Mouse (Mus musculus) embryo, embryonic 11 days (tissue): ENCODE measurements around the gene Olfr1359.

Experiments used
- DNase-seq: peaks from one replicate; pipeline ENCODE4 v3.0.0-alpha.2; 2015

The Olfr1359 gene

DNA sequence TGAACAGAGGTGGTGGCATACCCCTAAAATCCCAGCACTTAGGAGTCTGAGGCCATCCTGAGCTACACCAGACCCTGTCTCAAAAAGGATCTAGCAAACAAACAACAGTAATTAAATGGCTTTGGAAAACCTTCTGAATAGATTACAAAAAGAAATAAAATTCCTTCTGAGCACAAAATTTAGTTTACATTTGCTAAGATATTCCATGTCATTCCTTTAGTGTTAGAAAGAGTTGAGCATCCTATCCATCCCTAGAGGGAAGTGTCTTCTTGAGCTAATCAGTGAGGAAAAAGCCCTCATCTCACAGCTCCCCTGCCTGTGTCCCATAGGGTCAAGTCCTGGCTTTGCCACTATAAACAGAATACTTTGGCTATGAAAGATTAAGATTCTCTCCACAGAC lies at the start of gene Olfr1359:
TSS of gene Olfr1359 (plus strand) at position 301 of the 400 bp plus-strand sequence.
- DNase-seq, result no peak

DNA sequence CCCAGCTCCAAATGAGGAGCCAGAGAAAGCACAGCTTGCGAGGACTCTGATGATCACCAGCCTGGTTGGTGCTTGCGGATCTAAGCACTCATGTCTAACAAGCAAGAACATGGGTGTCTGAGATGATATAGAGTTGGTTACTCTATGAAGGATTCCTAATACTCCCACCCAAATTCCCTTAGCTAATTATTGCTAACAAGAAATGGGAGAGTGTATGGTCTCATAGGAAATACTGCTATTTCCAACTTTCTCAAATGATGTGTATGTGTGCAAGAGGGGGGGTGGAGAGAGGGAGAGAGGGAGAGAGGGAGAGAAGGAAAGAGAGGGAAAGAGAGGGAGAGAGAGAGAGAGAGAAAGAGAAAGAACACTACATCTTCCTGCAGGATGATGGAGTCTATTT lies 34.6 kb upstream of the Olfr1359 start, which contains the start of gene Olfr1361:
TSS of gene Olfr1361 (minus strand) at position 101 of the 400 bp plus-strand sequence.
- DNase-seq, result no peak

DNA sequence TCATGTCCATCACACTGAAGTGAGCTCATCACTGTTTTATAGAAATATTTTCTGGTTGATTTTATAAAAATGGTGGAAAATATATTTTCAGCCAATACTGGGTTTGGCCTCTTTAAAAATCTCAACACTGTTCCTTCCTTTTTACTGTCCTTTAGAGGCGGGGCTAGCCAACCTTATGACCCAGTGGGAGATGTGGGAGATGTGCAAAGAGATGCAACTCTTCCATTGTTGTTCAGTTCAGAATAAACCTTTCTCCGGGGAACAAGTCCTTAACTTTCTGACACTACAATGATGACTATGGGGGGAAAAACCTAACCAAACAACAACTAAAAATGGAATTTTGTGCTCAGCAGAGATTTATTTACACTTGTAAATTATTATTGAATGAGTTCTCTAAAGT lies 20.6 kb upstream of the Olfr1359 start, which contains the start of gene Olfr1360:
TSS of gene Olfr1360 (minus strand) at position 101 of the 400 bp plus-strand sequence.
- no peak for DNase-seq

DNA sequence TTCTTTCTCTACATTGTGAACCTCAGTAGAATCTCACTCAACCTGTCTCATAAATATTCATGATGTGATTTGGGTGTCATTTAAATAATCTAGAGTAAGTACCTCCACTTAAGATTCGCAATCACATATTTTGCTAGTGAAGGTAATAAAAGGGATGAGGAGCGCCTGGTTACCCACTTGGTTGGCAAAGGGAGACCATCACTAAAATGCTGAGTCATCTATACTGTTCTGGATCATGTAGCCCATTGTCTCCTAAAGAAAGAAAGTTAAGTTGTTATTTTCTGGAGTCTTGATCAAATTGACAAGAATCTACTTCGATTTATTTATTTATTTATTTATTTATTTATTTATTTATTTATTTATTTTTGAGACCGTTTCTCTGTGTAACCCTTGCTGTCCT lies 8.8 kb downstream of the Olfr1359 start:
- no peak for DNase-seq

DNA sequence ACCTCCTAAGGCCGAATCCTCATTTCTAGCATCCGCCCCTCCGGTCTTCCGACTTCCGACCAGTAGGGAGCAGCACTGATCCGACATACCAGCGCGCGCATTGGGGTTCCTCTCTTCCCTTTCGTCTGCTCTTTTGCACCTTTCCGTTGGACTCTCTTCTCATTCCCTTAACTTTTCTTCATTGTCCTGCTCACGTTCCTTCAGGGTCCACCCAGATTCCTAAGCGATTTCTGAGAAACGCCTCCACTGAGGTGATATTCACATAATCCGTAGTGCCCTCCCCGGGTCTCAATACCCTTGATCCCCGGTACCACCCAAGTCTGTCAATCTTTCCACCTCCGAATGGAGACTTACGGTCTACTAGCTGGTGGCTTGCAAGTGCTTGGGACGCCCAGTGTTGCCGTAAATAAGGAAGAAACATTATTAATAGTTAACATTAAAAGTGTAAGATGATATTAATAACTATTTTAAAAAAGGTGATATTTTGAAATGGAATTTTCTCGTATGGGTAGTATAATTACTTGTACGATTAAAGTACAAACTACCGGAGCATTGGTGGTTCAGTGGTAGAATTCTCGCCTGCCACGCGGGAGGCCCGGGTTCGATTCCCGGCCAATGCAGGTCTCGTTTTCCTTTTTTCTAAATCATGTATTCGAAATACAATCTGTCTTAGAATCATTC lies 12.3 kb downstream of the Olfr1359 start:
- DNase-seq, result peak; percentile 91

DNA sequence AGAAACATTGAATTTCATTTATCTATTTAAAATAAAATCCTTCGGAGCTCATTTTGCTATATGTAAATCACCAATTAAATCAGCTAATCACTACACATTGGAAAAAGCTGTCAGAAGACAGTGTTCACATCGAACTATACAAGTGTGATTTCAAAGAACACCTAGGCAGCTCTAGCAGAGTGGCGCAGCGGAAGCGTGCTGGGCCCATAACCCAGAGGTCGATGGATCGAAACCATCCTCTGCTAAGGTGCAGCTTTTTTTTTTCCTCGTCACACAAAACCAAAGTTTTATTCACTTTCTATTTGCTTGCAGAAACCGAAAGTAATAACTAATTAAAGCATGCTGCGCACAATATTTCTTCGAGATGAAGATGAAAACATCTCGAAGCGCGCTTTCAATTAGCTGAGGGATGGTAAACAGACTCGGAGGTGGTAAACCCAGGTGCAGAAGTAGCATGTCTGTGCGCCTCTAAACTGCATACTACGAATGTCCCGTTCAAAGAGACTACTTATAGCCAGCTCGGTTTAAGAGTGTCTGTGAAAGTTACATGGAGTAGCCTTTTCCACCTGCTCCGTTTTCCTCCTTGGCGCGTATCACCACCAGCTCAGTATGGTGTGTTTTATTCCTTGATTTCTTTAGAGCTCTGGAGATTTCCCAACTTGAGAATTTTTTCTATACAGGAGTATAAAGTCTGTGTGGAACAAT lies 13.1 kb downstream of the Olfr1359 start:
- DNase-seq, result peak; percentile 81

DNA sequence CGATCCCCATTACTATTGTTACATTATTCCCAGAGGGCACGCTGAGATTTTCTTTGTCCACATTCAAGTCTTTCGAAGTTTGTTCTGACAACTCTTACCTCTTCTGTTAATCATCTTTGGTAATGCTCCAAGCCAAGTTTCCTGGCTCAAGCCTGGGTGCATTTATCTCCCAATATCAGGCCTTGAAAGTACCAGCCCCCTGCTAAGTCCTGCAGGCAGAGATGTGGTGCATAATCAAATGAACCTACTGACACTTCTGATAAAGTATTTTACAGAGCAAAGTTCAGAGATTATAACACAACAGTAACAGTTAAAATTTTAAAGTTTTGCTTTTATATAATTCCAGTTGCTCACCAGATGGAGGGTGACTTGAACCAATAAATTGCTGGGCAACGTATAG lies 13.8 kb downstream of the Olfr1359 start:
- DNase-seq, result no peak

DNA sequence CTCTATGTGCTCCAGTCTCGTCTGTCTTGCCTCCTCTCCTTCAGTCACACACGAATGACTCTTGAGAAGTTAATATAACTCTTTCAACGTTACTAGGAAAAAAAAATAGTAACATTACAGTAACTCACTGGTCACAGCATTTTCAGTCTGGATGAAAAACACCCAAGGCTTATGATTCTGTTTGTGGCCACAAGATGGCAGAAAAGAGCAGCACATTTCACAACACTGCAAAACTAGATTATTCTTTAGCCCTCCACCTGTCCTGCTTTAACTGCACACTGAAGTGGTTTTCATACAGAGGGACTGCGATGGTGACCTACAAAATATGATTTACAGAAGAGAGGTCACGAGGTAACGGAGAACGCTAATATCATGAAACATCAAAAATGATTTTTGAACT lies 16.8 kb downstream of the Olfr1359 start:
- peak; percentile 75 for DNase-seq

DNA sequence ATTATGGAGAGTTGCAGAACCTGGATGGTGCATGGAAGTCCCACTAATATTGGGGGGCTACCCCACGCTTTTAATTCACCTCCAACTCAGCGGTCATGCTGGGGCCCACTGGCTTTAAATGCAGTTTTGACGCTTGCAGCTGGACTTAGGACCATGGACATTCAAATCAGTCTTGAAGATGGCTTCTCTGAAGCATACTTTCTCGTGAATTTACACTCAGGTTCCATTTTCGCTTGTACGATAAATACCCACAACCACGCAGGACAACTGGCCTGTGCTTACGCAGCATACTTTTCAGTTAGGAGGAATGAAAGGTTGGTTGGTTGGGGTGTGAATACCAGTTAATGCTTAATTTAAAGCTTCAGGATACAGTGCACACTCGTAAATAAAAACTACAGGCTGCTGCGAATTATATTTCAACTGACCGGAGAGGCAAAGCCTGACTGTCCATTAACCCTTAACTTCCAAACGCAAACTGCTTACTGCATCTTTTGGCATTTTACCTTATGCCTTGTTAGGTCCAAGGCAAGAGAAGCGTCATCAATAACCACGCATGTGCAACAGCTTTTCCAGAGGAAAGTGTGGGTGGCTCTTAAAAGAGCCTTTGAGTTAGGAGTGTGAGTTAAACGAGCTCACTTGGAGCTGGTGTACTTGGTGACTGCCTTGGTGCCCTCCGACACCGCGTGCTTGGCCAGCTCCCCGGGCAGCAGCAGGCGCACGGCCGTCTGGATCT lies 17.4 kb downstream of the Olfr1359 start:
- DNase-seq, result peak; percentile 56

DNA sequence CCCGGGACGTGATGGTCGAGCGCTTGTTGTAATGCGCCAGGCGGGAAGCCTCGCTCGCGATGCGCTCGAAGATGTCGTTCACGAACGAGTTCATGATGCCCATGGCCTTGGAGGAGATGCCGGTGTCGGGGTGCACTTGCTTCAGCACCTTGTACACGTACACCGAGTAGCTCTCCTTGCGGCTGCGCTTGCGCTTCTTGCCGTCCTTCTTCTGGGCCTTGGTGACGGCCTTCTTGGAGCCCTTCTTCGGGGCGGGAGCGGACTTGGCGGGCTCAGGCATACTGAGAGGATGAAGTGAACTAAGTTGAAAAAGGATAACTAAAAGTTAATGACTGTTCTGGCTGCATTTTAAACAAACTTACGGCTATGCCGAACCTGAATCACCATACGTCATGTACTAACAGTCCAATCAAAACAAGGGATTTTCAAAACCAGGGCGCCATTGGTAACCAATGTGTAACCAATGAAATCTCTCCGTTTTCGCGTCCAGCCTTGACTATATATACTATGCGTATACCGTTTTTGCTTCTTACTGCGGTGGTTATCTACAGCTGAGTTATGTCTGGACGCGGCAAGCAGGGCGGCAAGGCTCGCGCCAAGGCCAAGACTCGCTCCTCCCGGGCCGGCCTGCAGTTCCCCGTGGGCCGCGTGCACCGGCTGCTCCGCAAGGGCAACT lies 18.1 kb downstream of the Olfr1359 start, which contains the start of the genes Hist1h2bl and Hist1h2ai:
TSS of gene Hist1h2bl (minus strand) at position 280 of the 676 bp plus-strand sequence.
TSS of gene Hist1h2ai (plus strand) at position 559 of the 676 bp plus-strand sequence.
- DNase-seq, result peak; percentile 95

DNA sequence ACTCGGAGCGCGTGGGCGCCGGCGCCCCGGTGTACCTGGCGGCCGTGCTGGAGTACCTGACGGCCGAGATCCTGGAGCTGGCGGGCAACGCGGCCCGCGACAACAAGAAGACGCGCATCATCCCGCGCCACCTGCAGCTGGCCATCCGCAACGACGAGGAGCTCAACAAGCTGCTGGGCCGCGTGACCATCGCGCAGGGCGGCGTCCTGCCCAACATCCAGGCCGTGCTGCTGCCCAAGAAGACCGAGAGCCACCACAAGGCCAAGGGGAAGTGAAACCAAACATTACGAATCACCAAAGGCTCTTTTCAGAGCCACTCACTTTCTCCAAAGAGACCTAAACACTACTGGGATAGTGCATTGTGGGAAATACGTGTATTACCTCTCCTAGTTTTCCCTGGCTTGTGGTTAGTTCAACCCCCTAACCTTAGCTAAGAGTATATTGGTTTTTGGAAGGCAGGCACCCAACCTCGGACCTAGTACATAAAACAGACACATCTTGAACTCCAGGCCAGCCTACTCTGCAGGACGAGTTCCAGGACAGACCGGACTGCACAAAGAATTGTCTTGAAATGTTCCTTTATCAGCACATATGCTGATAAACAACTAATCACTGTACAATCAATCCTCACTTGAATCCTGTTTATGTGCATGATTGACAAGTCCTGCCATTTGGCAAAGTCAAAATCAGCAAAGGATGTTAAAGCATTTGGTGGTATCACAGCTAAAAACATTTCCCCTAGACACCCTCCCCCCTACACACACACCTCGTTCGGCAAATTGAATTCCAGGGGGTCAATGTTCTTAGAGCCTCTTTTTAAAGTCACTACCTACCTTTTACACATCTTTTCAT lies 18.9 kb downstream of the Olfr1359 start:
- DNase-seq, result peak; percentile 74

DNA sequence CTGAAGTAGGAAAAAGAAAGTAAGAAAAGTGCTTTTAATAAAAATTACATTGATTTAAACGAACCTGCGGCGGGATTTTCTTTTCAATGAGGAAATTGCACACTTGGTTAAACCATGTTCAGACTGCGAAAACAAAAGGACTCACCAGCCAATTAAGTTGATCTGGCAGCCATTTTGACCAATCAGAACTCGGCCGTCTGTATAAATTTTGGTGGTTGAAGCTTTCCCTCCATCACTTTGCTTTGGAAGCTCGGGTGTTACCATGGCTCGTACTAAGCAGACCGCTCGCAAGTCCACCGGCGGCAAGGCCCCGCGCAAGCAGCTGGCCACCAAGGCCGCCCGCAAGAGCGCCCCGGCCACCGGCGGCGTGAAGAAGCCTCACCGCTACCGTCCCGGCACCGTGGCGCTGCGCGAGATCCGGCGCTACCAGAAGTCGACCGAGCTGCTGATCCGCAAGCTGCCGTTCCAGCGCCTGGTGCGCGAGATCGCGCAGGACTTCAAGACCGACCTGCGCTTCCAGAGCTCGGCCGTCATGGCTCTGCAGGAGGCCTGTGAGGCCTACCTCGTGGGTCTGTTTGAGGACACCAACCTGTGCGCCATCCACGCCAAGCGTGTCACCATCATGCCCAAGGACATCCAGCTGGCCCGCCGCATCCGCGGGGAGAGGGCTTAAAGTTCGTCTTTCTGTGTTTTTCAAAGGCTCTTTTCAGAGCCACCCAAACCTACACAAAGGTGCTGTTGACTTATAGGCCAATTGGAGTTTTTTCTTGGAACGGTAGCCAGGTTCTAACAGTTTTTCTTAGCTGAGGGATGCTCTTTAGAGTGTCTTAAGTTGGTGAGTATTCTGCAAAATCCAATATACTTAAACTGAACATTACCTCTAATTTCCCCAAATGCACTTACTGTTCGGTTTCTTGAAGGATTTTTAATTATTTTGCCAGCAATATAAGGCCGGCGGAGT lies 19.8 kb downstream of the Olfr1359 start, which contains the start of gene Hist1h3h:
TSS of gene Hist1h3h (plus strand) at position 263 of the 961 bp plus-strand sequence.
- DNase-seq, result peak; percentile 93

DNA sequence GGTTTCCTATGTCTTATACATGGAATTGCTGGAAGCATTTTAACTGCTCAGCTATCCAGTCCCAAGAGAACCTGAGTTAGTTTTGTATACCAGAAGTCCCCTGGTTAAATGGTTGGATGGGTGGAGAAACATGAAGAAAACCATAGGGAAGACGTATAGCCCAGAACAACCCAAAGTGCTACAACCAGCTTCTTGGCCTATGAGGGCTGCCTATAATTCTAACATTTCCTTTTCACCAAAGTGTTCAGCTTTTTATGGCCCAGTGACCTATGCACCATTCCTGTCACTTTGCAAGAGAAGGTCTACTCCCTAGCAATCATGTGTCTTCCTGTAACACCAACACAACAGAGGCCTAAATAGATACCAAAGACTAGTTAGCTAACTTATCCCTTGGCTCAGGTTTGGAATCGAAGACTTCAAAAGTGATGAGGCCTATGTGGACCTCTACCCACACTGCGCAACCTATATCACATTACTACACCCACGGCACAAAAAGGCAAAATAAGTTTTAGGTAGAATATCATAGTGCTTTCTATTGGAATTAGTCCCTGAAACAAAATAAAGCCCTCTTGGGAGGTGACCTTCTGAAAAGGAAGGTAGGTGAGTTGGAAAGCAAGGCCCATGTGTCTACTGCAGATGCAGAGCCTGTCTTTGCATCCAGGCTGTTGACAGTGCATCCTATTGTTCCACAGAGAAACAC lies 20.6 kb downstream of the Olfr1359 start:
- DNase-seq, result peak; percentile 54

DNA sequence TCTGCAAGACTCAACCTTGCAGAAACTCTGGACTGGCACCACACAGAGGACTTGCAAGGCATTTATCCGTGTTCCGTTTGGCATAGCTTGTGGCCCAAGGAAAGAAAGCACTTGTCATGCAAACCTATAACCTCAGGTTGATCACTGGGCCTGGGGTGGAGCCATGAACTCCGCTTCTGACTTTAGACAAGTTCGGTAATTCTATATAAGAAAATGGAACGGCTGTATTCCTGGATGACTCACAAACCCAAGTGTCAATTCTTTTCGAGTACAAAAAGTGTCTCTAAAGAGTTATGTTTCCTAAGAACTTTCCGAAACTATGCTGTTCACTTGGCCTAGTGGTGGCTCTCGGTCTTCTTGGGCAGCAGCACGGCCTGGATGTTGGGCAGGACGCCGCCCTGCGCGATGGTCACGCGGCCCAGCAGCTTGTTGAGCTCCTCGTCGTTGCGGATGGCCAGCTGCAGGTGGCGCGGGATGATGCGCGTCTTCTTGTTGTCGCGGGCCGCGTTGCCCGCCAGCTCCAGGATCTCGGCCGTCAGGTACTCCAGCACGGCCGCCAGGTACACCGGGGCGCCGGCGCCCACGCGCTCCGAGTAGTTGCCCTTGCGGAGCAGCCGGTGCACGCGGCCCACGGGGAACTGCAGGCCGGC lies 23.3 kb downstream of the Olfr1359 start:
- DNase-seq, result peak; percentile 47

DNA sequence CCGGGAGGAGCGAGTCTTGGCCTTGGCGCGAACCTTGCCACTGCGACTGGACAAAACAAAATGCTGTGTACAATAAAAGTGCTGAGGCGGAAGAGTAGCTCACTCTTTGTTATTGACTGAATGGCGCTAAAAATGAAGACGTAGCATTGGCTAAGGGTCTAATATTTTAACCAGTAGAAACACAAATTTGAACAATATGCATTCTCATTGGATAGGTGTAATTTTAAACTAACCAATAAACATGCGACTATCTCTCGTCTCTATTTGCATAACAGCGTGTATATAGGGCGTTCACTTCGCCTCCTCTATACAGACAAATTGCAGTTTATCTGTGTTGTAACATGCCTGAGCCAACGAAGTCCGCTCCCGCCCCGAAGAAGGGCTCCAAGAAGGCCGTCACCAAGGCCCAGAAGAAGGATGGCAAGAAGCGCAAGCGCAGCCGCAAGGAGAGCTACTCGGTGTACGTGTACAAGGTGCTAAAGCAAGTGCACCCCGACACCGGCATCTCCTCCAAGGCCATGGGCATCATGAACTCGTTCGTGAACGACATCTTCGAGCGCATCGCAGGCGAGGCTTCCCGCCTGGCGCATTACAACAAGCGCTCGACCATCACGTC lies 24.0 kb downstream of the Olfr1359 start, which contains the start of gene Hist1h2bm:
TSS of gene Hist1h2bm (plus strand) at position 288 of the 616 bp plus-strand sequence.
- DNase-seq, result peak; percentile 93

DNA sequence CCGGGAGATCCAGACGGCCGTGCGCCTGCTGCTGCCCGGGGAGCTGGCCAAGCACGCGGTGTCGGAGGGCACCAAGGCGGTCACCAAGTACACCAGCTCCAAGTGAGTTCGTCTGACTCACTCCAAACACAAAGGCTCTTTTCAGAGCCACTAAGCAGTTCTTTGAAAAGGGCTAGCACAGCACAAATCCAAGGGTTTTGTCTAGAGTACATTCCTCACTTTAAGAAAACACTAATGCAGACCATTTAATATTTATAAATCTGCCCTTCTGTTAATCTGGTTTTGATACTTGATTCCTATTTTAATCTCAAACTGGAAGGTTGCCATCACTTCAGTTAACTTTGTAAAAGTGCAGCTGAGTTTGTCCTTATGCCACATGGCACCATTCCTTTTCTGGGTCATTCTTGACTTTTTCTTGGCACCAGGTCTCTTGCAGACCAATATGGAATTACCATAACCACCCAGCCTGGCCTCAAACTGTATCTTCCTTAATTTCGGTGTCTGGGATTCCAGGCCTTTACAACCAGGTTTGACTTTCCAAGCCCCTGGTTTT lies 24.5 kb downstream of the Olfr1359 start:
- DNase-seq, result peak; percentile 63

DNA sequence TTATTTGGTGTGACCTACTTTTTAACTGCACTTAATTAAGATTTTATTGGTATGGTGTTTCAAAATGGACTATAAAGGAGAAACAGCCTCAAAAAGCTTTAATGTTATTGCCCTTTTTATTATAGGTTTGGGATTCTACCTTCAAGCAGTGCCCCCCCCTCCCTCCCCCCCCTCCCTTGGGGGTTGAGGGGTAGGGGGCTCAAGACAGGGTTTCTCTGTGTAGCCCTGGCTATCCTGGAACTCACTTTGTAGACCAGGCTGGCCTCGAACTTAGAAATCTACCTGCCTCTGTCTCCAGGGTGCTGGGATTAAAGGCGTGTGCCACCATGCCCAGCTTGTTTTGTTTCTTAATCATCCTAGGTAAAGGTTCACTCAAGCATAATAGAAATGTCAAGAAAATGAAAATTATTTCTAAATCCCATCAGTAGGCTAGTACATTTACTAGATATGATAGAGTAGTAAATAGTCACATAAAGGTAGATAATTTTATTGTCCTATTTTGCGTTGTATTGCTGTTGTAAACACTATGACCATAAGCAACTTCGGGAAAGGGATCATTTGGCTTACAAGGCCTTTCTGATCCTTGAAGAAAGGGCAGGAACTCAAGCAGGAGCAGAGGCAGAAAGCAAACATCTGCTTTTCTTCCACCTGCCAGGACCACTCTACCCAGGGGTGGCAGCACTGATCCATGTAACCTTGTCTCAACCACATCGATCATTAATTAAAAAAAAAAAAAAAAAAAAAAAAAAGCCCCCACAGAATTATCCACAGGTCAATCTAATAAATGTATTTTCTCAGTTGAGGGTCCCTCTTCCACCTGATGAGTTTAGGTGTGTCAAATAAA lies 25.3 kb downstream of the Olfr1359 start:
- DNase-seq, result peak; percentile 45
